Mouse (Mus musculus) spleen, adult 2 months (tissue): ENCODE data around the gene Rnf216.

Experiments
- CTCF ChIP-seq: fragments of 200-500 bp; IDR thresholded peaks from 2 replicates; pipeline ENCODE4 v1.5.1; 2011; ENCODE audit warnings: mild to moderate bottlenecking, inconsistent platforms; ENCODE audit not compliant: insufficient read depth, insufficient read length, insufficient replicate concordance; ENCODE audit errors: extremely low read depth
- POLR2A ChIP-seq: fragments of 200-500 bp; IDR thresholded peaks from 2 replicates; pipeline ENCODE4 v1.6.1; 2011; ENCODE audit warnings: low read depth, low read length, inconsistent platforms

GRCm38 (mm10) chr5:143125601-143126000, 12.8 kb upstream of the Rnf216 start:
- TF ChIP-seq CTCF (no peak), POLR2A (no peak)
